Mouse (Mus musculus) ovary, postnatal 10 days (tissue): ENCODE measurements at regions not wholly inside any gene's neighbourhood (a gene's known extent, or its start where the extent isn't known, plus 50 kb on each side); places are given as distances from the start of the nearest gene placed in this dataset.

Experiments
- DNase-seq: peaks from one replicate; pipeline ENCODE4 v3.0.0; 2022; ENCODE audit warnings: low spot score

GRCm38 (mm10) chr2:160584568-160584967, 61.1 kb upstream of the Top1 start:
- DNase-seq, result no peak

DNA sequence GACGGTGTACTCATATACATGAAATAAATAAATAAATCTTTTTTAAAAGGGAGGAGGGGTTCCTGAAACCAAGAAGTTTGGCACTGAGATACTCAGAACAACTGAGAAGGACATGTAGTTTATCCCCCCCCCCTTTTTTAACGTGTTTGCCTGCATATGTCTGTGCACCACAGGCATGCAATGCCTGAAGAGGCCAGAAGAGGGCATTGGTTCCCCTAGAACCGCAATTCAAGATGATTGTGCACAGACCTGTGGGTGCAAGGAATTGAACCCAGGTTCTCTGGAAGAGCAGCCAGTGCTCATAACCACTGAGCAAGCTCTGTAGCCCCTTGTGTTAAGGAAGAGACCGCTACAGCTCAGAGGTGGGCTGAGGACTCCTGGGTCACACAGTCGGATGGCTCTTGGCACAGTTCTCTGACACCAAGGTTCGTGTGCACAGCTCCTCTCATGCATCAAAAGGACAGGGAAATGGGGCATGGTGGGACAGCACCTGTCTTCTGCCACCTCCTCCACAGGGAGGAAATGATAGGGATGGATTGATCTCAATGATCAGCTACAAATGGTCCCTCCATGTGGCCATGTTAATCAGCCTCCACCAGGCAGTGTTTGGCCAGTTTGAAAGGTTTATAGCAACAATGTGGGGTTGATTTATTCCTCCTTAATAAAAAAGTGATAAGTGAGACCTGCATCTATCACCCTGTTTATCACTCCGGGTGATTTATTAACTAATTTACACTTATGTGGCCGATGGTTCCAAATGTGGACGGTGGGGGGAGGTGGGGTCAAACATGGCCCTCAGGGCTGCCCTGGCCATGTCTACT, 58.5 kb upstream of the Top1 start:
- DNase-seq, result no peak

DNA sequence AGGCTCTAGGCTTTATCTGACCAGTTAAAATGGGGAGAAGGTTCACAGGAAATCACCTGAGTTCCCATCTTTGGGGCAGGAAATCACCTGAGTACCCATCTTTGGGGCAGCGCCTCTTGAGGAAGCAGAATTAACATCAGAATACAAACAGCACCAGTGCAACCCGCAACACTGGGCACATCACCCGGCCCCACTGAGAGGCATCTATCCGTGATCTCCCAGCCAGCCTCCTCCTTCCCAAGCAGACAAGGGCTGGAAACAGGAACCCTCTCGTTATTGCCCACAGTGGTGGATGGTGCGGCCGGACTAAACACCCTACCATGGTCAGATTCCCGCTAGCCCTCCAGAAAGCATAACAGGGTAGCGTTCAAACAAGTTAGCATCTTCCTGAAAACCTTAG, 57.3 kb upstream of the Top1 start:
- DNase-seq, result no peak

- no peak for DNase-seq
These were observed 55.3 kb upstream of the Top1 start for GRCm38 (mm10) chr2:160590209-160590910.

DNA sequence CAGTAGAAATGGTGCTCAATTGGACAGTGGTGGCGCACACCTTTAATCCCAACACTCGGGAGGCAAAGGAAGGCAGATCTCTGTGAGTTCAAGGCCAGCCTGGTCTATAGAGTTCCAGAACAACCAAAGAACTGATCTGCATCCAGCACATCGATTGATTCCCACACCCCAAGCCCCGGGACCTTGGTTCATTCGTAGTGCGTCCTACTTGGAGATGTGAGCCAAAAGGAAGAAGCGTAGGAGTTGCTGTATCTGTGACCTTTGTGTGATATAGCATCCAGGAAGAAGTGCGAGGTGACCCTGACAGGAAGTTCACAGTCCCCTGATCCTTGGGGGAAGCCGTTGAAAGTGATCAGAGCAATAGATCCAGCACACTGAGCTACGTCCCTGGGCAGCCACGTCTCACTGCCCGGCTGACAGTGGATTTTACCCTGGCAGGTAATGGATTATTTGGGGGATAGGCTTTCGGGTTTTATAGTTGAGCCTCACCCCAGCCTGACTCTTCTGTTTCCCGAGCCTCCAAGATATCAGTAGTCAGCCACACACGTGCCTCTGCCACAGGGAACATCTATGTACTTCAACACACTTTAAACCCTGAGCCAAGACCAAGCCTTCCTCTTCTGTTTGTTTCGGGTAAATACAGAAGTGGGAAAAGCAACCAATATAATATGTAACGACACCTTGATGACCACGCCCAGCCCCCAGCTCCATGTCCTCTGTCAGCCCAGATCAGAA, 54.1 kb upstream of the Top1 start:
- no peak for DNase-seq

GRCm38 (mm10) chr2:160593035-160593434, 52.7 kb upstream of the Top1 start:
- DNase-seq, result peak; percentile 49
